Mouse (Mus musculus) liver, postnatal 0 days (tissue): ENCODE results near the gene Slc16a6. TPM values are rescaled to one million over a fixed set of nuclear protein-coding genes. Genes with fewer than 3 reads are reported as not detected.

ENCODE experiments used
- ATAC-seq: fragments of 200-750 bp; cut with Nextera tagmentation; 2 replicates; pipeline ENCODE4 v1.8.0; 2017; ENCODE audit warnings: mild to moderate bottlenecking, moderate library complexity
- DNase-seq: peaks from one replicate; pipeline ENCODE4 v3.0.0-alpha.2; 2016
- H3K27ac ChIP-seq: fragments of 300-500 bp; sonication (generic); 2 replicates; pipeline ENCODE4 v1.5.1; 2014; ENCODE audit warnings: antibody characterized with exemption, moderate library complexity, mild to moderate bottlenecking, low read depth
- H3K27me3 ChIP-seq: fragments of 300-500 bp; sonication (generic); 2 replicates; pipeline ENCODE4 v1.6.1; 2014; ENCODE audit warnings: low read length, control low read depth, mixed read lengths; ENCODE audit not compliant: insufficient read depth
- H3K36me3 ChIP-seq: fragments of 300-500 bp; sonication (generic); replicated peaks from 2 replicates; pipeline ENCODE4 v1.6.1; 2014; ENCODE audit warnings: mild to moderate bottlenecking, control low read depth, low read length, moderate library complexity, mixed read lengths; ENCODE audit not compliant: insufficient read depth
- H3K4me1 ChIP-seq: fragments of 300-500 bp; sonication (generic); 2 replicates; pipeline ENCODE4 v1.6.1; 2014; ENCODE audit warnings: antibody characterized with exemption, mild to moderate bottlenecking, control low read depth; ENCODE audit not compliant: insufficient read depth
- H3K4me2 ChIP-seq: fragments of 300-500 bp; sonication (generic); 2 replicates; pipeline ENCODE4 v1.6.1; 2014; ENCODE audit warnings: low read depth, mild to moderate bottlenecking, low read length, moderate library complexity, mixed read lengths
- H3K4me3 ChIP-seq: fragments of 300-500 bp; sonication (generic); 2 replicates; pipeline ENCODE4 v1.5.1; 2014; ENCODE audit warnings: low read depth, low read length
- H3K9ac ChIP-seq: fragments of 300-500 bp; sonication (generic); replicated peaks from 2 replicates; pipeline ENCODE4 v1.6.1; 2014; ENCODE audit warnings: mild to moderate bottlenecking, moderate library complexity
- H3K9me3 ChIP-seq: fragments of 300-500 bp; sonication (generic); 2 replicates; pipeline ENCODE4 v1.6.1; 2016; ENCODE audit warnings: mild to moderate bottlenecking, control low read depth, low read length, mixed read lengths
- CTCF ChIP-seq: sonication (generic); IDR thresholded peaks from 2 replicates; pipeline ENCODE4 v1.5.1; 2016; ENCODE audit warnings: antibody characterized with exemption, low read depth
- EP300 ChIP-seq: IDR thresholded peaks from 2 replicates; pipeline ENCODE4 v1.6.1; 2016; ENCODE audit warnings: antibody characterized with exemption, low read depth, mild to moderate bottlenecking
- WGBS: fragments of 180-500 bp; shearing (Covaris S2); extraction: QIAGEN DNeasy Blood & Tissue Kit; methylation state at CpG from one replicate; pipeline ENCODE4 v1.1.7; 2014; ENCODE audit not compliant: insufficient replicate concordance; 5-methylcytosine and 5-hydroxymethylcytosine counted together
- polyA plus RNA-seq: library from polyadenylated mRNA; unstranded; fragments of >200 nt; fragmentation: Nextera tagmentation; extraction: Ambion mirVana; gene quantifications from 2 replicates; pipeline ENCODE4 v1.2.1, GENCODE M21; 2015

The Slc16a6 gene
- 18.8 and 19.0 TPM in 2 replicates for polyA plus RNA-seq

GRCm38 (mm10) chr11:109473171-109474085 lies at the start of gene Slc16a6, which contains the start of gene Arsg:
TSS of gene Slc16a6 (minus strand) at chr11:109473598.
TSS of gene Arsg (plus strand) at chr11:109473374.
- peaks cover 25% of the 10 kb centered on the region for H3K4me1 ChIP-seq
- 1% methylated on average over 72 of the region's 111 CpGs for WGBS
- no peaks in the 10 kb centered on the region; the same call in 1 of the 2 replicates for H3K36me3 ChIP-seq
- DNase-seq: peak; percentile 93
- TF ChIP-seq EP300 (peak; percentile 44), CTCF (no peak; the same call in 1 of the 2 replicates)
- H3K9me3 ChIP-seq: no peaks in the 10 kb centered on the region
- ATAC-seq: peak; percentile 80
- H3K4me3 ChIP-seq: peak within 1 kb of the TSS; percentile 79
- peak within 1 kb of the TSS; percentile 86 for H3K9ac ChIP-seq
- H3K27me3 ChIP-seq: no peaks in the 10 kb centered on the region
- H3K27ac ChIP-seq: peak within 1 kb of the TSS; percentile 99
- peak within 1 kb of the TSS; percentile 95 for H3K4me2 ChIP-seq

- 0 out of 2 replicates have a peak, but pooled peaks cover 3% of the 10 kb centered on the region for H3K36me3 ChIP-seq
- H3K9me3 ChIP-seq: no peaks in the 10 kb centered on the region
- H3K9ac ChIP-seq: no peak overlapping the region
- no peak for ATAC-seq
- DNase-seq: no peak
- 54% methylated on average over 7 of the region's 7 CpGs for WGBS
- H3K27ac ChIP-seq: no peak overlapping the region
- no peaks in the 10 kb centered on the region for H3K27me3 ChIP-seq
- peaks cover 8% of the 10 kb centered on the region; the same call in 1 of the 2 replicates for H3K4me1 ChIP-seq
- H3K4me3 ChIP-seq: no peak overlapping the region
- TF ChIP-seq CTCF (no peak), EP300 (no peak)
- H3K4me2 ChIP-seq: no peak overlapping the region
These were observed 47.6 kb upstream of the Slc16a6 start for GRCm38 (mm10) chr11:109520958-109521357.

DNA sequence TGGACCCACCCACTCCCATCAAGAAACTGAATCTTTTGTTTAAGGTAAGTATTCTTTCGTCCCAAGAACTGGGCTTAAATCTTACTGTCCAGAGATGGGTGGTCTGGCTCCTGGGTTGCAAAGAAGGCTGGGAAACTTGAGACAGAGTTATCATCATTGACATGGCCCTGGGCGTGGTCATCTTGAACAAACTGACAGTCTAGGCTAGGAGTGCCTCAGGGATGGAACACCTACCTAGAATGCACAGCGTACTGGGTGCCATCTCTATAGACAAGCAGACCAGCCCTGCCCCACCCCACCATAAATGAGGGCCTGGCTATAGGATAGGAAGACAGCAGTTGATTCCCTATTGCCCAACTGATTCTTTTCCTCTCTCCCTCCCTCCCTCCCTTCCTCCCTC lies 44.4 kb upstream of the Slc16a6 start:
- Histone ChIP-seq H3K27me3 (no peaks in the 10 kb centered on the region), H3K9me3 (no peaks in the 10 kb centered on the region), H3K4me2 (no peak overlapping the region), H3K4me3 (no peak overlapping the region), H3K9ac (no peak overlapping the region), H3K4me1 (peaks cover 8% of the 10 kb centered on the region; the same call in 1 of the 2 replicates), H3K27ac (no peak overlapping the region), H3K36me3 (no peaks in the 10 kb centered on the region)
- ATAC-seq: peak; percentile 76
- WGBS: 64% methylated on average over 3 of the region's 3 CpGs
- no peak for TF ChIP-seq EP300
- TF ChIP-seq CTCF: no peak
- DNase-seq: no peak

- Histone ChIP-seq H3K27ac (no peak overlapping the region), H3K27me3 (no peaks in the 10 kb centered on the region), H3K4me1 (peaks cover 8% of the 10 kb centered on the region; the same call in 1 of the 2 replicates), H3K4me3 (no peak overlapping the region), H3K9ac (no peak overlapping the region), H3K4me2 (no peak overlapping the region), H3K9me3 (no peaks in the 10 kb centered on the region), H3K36me3 (no peaks in the 10 kb centered on the region)
- DNase-seq (no peak), ATAC-seq (no peak)
- 72% methylated on average over 11 of the region's 11 CpGs for WGBS
- TF ChIP-seq EP300 (no peak), CTCF (no peak)
These were observed 43.9 kb upstream of the Slc16a6 start for GRCm38 (mm10) chr11:109517330-109517729.

DNA sequence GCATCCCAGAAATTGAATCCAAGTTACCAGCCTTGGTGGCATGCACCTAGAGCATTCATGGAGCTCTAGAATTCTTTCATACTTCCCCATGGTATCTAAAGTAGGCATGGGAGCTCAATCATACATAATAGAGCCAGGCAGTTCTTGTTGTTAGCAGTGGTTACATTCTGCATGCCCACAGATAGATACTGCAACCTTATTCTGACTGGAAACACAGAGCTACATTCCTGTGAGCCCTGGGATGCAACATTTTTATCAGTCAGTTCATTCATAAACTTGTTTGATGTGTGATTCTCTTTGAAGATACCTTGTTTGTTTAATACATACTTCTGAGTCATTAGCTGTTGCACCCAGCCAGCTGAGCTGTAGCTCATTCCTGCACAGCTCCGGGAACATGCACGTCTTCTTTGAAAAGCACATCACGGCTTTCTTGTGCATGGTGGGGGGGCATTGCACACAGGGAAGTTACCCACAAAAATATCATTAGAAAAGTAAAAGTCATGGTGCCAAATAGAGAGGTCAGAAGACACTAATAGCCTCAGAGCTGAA lies 40.7 kb upstream of the Slc16a6 start:
- TF ChIP-seq EP300 (no peak), CTCF (no peak)
- Histone ChIP-seq H3K36me3 (no peaks in the 10 kb centered on the region), H3K9me3 (no peaks in the 10 kb centered on the region; the same call in 1 of the 2 replicates), H3K4me3 (no peak overlapping the region), H3K27ac (no peak overlapping the region), H3K27me3 (no peaks in the 10 kb centered on the region), H3K4me2 (no peak overlapping the region), H3K9ac (no peak overlapping the region), H3K4me1 (peaks cover 8% of the 10 kb centered on the region; the same call in 1 of the 2 replicates)
- ATAC-seq: no peak
- WGBS: 85% methylated on average over 3 of the region's 3 CpGs
- DNase-seq: no peak

DNA sequence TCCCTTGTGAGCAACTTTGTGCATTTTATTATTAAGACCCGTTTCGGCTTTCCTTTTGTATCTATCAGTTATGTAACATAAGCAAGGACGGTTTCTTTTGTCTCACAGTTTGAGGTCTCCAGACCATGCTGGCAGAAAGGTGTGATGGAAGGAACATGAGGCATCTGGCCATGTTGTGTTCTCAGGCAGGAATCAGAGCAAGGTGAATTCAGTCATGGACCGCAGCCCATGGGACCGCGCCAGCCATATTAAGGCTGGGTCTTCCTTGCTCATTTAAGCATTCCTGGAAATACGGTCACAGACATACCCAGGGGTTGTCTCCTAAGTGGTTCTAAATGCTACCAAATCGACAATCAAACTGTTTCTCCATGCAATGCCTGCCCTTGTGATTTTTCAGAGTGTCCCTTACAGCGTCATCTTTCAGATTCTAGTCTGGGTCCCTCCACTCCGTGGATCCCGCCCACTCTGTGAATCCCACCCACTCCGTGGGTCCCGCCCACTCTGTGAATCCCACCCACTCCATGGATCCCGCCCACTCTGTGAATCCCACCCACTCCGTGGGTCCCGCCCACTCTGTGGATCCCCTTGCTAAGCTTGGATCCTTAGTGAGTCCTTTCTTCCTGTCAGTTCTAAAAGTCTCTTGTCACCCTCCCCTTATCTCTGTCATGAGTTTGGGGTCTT lies 39.7 kb upstream of the Slc16a6 start:
- Histone ChIP-seq H3K36me3 (no peaks in the 10 kb centered on the region), H3K27me3 (no peaks in the 10 kb centered on the region), H3K9ac (no peak overlapping the region), H3K4me2 (no peak overlapping the region), H3K4me1 (peaks cover 8% of the 10 kb centered on the region; the same call in 1 of the 2 replicates), H3K27ac (no peak overlapping the region), H3K9me3 (no peaks in the 10 kb centered on the region; the same call in 1 of the 2 replicates), H3K4me3 (no peak overlapping the region)
- DNase-seq (no peak), ATAC-seq (no peak)
- TF ChIP-seq CTCF (no peak), EP300 (no peak)
- WGBS: 81% methylated on average over 16 of the region's 16 CpGs
